Mouse (Mus musculus): ENCODE data around the gene Tfeb. TPM values are rescaled to one million over a fixed set of nuclear protein-coding genes. Genes with fewer than 3 reads are reported as not detected.
A peak's percentile ranks its signal among the peaks of the same experiment; 100 is the strongest.

Tfeb gene
- total RNA-seq (2021), result 10 to 100 TPM; 39.9 to 44.8 TPM

DNA sequence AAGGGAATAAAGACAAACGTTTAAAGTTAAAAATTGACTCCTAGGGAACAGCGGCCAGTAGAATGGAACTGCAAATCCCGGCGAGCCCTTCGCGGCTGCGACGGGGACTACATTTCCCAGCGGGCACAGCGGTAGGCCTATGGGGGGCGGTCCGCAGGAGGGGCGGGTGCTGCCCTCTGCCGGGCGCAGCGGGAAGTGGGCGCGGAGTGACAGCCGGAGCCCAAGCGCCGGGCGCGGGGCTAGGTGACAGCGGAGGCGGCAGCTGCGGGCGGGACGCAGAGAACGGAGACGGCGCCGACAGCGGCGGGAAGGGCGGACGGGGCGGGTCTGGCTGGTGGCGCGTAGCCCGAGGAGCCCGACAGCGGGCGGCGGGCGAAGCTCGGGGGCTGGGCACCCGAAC, at the start of gene Tfeb:
Gene Tfeb (plus strand): TSS at position 175 of the 400 bp plus-strand sequence.
- intact Hi-C loops (cut with DNase I), result no loop called here
- peak; percentile 99 for DNase-seq

DNA sequence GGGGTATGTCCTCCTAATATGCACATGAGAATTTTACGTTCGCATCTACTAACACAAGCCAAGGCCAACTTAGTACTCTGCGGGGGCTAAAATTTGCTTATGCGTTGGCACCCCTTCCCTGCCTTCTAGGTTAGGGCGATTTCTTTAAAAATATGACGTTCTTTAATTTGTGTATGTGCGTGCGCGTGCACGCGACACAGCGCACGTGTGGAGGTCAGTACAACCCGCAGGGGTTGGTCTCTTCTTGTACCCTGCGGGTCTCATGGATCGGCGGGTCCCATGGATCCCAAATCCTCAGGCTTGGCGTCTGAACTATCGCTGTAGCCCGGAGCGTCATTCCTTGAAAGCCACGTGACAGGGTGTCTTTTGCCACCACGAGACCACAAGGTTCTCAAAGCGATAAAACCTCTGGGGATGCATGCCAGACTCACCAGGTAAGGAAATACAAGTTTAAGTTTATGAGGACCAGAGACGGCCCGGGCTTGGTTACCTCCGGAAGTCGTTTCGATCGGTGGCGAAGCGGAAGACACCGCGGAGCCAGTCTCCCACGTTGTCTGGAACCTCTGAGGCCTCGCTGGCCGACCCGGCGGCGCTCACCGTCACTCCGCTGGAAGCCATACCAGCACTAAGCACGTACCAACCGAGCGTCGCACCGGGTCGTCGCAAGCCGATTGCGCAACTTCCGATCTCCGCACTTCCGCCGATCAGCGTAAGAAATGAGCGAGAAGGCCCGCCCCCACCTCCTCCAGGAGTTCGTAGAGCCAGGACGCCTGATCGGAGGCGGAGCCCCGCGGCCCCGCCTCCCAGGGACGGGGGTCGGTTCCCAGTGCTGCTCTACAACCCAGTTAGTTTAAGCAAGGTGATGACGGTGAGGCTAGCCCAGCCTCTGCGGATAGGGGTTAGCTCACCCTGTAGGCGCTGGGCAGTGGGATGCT, 49.2 kb upstream of the Tfeb start:
- intact Hi-C loops (cut with DNase I), result loop anchor here (2.0 kb wide), 1 partner anchor 59 kb away; no protein-coding TSS in a partner anchor
- DNase-seq, result peak; percentile 92 to 94

- intact Hi-C loops (cut with DNase I), result loop anchor here (2.0 kb wide), 1 partner anchor 59 kb away; no protein-coding TSS in a partner anchor
- DNase-seq, result no peak
Observed at GRCm38 (mm10) chr17:47688344-47688607, 48.6 kb upstream of the Tfeb start, which contains the start of gene Tomm6. Tomm6 (minus strand) TSS chr17:47688386.

DNA sequence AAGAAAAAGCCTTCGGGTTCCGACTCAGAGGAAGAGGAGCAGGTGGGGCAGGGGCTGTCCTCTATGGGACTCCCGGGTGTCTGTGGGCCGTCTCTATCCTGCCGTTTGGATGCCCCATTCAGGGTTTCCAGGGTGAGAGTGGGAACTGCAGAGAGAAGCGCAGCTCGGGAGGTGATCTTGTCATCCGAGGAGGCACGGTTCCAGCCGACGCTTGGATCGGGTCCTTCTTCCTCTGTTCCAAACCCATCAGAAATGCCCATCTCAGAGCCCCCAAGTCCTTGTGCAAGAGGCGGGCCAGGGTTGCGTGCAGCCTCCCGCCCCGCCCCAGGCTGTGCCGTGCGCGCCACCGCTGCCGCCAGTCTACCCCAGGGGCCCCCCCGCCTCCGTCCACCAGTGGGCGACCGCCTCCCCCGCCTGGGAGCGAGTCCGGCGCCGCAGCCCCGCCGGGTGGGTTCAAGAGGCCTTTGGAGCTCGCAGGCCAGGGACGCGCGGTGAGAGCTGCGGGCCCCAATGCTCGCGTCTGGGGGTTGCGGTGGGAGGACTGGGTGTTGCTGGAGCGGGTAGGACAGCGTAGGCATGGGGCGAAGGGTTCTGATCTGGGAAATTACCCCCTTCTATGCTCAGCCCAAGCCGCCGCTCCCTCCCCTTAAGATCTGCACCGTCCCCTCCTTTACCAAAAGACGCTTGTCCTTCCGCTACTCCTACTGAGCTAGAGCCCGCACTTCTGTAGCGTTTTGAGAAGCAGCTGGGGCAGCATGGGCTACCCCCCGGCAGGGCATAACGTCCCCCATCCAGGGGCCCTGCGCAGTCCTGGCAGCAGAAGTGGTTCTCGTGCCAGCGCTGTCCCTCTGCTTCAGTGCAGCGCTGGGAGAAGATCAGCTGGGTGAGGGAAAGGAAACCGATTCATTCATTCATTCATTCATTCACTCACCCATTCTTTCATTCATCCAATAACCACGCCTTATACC, 47.9 kb upstream of the Tfeb start, which contains the start of gene Frs3:
Gene Frs3 (plus strand): TSS at position 423 of the 968 bp plus-strand sequence.
- DNase-seq, result peak; percentile 58 to 66
- intact Hi-C loops (cut with DNase I), result loop anchor here (2.0 kb wide), 1 partner anchor 60 kb away; no protein-coding TSS in a partner anchor

- DNase-seq, result no peak
- intact Hi-C loops (cut with DNase I), result loop anchor here (2.0 to 5.0 kb wide), 2 partner anchors 61 to 318 kb away; no protein-coding TSS in a partner anchor
Observed at GRCm38 (mm10) chr17:47689894-47690293, 46.9 kb upstream of the Tfeb start.

- intact Hi-C loops (cut with DNase I), result loop anchor here (5.0 kb wide), 1 partner anchor 319 kb away; no protein-coding TSS in a partner anchor
- DNase-seq, result no peak
Observed at GRCm38 (mm10) chr17:47691650-47692049, 45.2 kb upstream of the Tfeb start.

DNA sequence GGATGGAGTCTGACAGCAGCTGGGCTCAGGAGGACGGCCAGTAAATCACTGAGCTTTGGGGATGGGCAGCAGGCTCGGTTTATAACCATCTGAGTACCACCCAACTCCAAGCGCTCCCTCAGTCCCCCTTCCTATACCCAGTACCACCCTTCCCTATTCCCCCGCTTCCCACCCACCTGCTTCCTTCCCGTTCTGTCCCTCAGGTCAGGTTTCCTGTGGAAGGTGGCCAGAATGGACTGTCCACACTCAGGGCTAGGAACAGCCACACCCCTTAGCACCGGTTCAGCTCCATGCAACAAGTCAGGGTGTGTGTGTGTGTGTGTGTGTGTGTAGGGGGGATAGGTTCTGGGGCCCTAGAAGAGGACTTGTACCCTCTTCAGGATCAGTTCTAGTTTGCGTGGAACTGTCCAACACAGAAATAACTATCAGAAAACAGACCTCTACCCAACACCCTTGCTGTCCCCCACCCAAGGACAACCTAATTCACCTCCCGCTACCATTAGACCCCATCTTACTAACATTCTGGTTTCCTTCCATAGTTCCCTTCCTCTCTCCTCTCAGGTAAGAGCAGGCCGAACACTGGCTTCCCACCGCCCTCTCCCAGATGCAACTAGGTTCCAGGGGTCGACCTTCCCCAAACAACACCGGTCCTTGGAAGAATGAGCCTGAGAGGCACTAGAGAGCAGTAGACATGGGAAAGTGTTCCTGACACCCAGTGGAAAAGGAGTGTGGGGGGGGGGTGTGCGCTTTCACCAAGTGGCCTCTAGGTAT, 43.0 kb upstream of the Tfeb start:
- intact Hi-C loops (cut with DNase I), result loop anchor here (5.0 kb wide), 1 partner anchor 322 kb away; no protein-coding TSS in a partner anchor
- DNase-seq, result peak; percentile 44 to 51

DNA sequence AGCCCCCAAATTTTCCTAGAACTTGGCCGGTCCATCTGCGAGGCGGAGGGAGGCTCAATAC, 42.6 kb upstream of the Tfeb start, which contains the start of gene Gm21981:
Gene Gm21981 (minus strand): TSS at position 14 of the 61 bp plus-strand sequence.
- intact Hi-C loops (cut with DNase I), result loop anchor here (5.0 kb wide), 1 partner anchor 322 kb away; no protein-coding TSS in a partner anchor
- DNase-seq, result no peak

- intact Hi-C loops (cut with DNase I), result loop anchor here (5.0 kb wide), 1 partner anchor 322 kb away; no protein-coding TSS in a partner anchor
- peak; percentile 98 for DNase-seq
Observed at GRCm38 (mm10) chr17:47694503-47695336, 42.1 kb upstream of the Tfeb start, which contains the start of gene Prickle4. Prickle4 (minus strand) TSS chr17:47694736.

DNA sequence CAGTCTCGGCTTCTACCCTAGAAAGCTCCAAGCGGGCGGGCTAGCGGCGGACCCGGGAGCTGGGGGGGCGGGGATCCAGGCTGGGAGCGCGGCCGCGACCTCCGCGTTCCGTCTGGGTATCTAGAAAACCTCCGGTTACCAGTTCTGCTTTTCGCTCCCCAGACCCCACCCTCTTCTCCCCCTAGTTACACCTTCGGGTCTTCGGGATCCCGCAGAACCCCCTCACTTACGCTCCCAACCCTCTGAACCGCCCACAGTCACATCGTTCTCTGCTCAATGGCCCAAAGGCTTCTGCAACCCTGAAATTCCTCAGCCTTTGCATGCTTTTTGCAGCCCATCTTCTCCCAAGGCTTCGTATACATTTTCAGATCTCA, 41.5 kb upstream of the Tfeb start:
- no peak for DNase-seq
- intact Hi-C loops (cut with DNase I), result no loop called here

DNA sequence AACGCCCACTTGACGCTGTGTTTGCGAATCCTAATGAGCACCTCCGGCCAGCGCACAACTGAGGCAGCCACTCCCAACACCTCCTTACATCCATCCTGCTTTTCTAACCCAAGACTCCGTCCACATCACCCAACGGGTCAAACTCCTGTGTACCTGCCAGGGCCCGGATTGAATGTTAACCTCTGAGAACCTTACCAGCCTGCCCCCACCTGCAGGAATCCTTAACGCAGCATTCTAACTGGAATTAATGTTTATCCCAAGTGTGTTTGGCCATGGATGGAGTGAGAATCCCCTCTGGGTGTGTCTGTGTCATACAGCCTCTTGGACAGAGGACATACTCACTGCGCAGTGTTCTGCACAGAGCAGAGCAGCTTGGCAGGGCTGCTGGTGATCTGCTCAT, 38.7 kb upstream of the Tfeb start:
- intact Hi-C loops (cut with DNase I), result no loop called here
- DNase-seq, result no peak

- intact Hi-C loops (cut with DNase I), result no loop called here
- DNase-seq, result no peak
Observed at GRCm38 (mm10) chr17:47699055-47699454, 37.8 kb upstream of the Tfeb start.

GRCm38 (mm10) chr17:47701793-47702192, 35.0 kb upstream of the Tfeb start:
- DNase-seq, result no peak
- intact Hi-C loops (cut with DNase I), result no loop called here

DNA sequence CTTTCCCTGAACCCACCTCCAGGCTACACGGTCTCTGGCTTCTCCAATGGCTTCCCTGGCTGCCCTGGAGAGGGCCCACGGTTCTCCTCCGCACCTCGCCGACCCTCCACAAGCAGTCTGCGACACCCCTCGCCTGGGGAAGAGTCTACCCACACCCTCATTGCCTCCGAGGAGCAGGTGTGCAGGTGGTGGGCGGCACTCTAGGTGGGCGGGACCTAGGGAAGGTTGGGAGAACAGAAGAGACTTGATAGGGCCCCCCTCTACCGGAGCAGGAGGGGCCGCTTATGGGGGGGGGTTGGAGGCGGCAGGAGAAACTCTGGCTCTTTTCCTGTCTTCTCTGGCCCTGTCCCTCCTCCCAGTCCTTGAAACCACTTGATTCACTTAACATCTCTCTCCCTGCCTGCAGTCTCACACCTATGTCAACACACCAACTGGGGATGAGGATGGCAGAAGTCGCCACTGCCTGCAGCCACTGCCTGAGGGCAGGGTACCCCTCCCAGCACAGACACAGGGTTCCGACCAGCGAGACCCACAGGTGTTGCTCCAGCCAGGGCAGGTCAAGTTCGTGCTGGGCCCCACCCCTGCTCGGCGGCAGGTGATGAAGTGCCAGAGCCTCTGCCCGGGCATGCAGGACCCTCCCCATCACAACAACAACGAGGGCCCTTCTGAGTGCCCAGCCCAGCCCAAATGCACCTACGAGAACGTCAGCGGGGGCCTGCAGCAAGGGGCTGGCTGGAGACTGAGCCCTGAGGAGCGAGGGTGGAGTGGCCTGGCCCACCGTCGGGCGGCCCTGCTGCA, 34.1 kb upstream of the Tfeb start:
- no peak for DNase-seq

GRCm38 (mm10) chr17:47703556-47703955, 33.3 kb upstream of the Tfeb start:
- intact Hi-C loops (cut with DNase I), result no loop called here
- DNase-seq, result no peak

More for the DNA sequence above, 34.1 kb upstream of the Tfeb start:
- intact Hi-C loops (cut with DNase I), result no loop called here

- DNase-seq, result no peak
Observed at GRCm38 (mm10) chr17:47704692-47705091, 32.1 kb upstream of the Tfeb start.

GRCm38 (mm10) chr17:47706196-47706595, 30.6 kb upstream of the Tfeb start:
- DNase-seq, result no peak
- intact Hi-C loops (cut with DNase I), result no loop called here

More at GRCm38 (mm10) chr17:47704692-47705091, 32.1 kb upstream of the Tfeb start:
- intact Hi-C loops (cut with DNase I), result no loop called here

- intact Hi-C loops (cut with DNase I), result no loop called here
- DNase-seq, result no peak
Observed at GRCm38 (mm10) chr17:47707961-47708360, 28.9 kb upstream of the Tfeb start.

GRCm38 (mm10) chr17:47708972-47709371, 27.9 kb upstream of the Tfeb start:
- DNase-seq, result no peak
- intact Hi-C loops (cut with DNase I), result no loop called here
